Mouse (Mus musculus) stomach, postnatal 0 days (tissue): ENCODE data around the gene Hspb11. TPM values are rescaled to one million over a fixed set of nuclear protein-coding genes. Genes with fewer than 3 reads are reported as not detected.

Experiments used
- ATAC-seq: fragments of 200-750 bp; cut with Nextera tagmentation; 2 replicates; pipeline ENCODE4 v1.8.0; 2017; ENCODE audit not compliant: low FRiP score, low TSS enrichment
- DNase-seq: peaks from one replicate; pipeline ENCODE4 v3.0.0-alpha.2; 2016; ENCODE audit warnings: low spot score
- H3K27ac ChIP-seq: fragments of 300-500 bp; sonication (generic); replicated peaks from 2 replicates; pipeline ENCODE4 v1.5.1; 2014; ENCODE audit warnings: mild to moderate bottlenecking, control low read depth
- H3K27me3 ChIP-seq: fragments of 300-500 bp; sonication (generic); 2 replicates; pipeline ENCODE4 v1.6.1; 2014; ENCODE audit warnings: low read length; ENCODE audit not compliant: control insufficient read depth, insufficient read depth
- H3K36me3 ChIP-seq: fragments of 300-500 bp; sonication (generic); 2 replicates; pipeline ENCODE4 v1.6.1; 2014; ENCODE audit warnings: low read length, mixed read lengths; ENCODE audit not compliant: control insufficient read depth, insufficient read depth
- H3K4me1 ChIP-seq: fragments of 300-500 bp; sonication (generic); replicated peaks from 2 replicates; pipeline ENCODE4 v1.6.1; 2014; ENCODE audit warnings: antibody characterized with exemption; ENCODE audit not compliant: control insufficient read depth, insufficient read depth
- H3K4me2 ChIP-seq: fragments of 300-500 bp; sonication (generic); replicated peaks from 2 replicates; pipeline ENCODE4 v1.6.1; 2014; ENCODE audit warnings: low read depth, mild to moderate bottlenecking, control low read depth, moderate library complexity
- H3K4me3 ChIP-seq: fragments of 300-500 bp; sonication (generic); 2 replicates; pipeline ENCODE4 v1.5.1; 2014; ENCODE audit warnings: low read depth, low read length, control low read depth
- H3K9ac ChIP-seq: fragments of 300-500 bp; sonication (generic); 2 replicates; pipeline ENCODE4 v1.6.1; 2014; ENCODE audit warnings: mild to moderate bottlenecking, low read length, control low read depth, mixed read lengths
- H3K9me3 ChIP-seq: fragments of 300-500 bp; sonication (generic); 2 replicates; pipeline ENCODE4 v1.6.1; 2016; ENCODE audit warnings: low read length; ENCODE audit not compliant: control insufficient read depth
- CTCF ChIP-seq: IDR thresholded peaks from 2 replicates; pipeline ENCODE4 v1.5.1; 2016; ENCODE audit warnings: antibody characterized with exemption, low read depth, mild to moderate bottlenecking, moderate library complexity
- EP300 ChIP-seq: optimal IDR thresholded peaks from 2 replicates; pipeline ENCODE3; 2016; ENCODE audit warnings: antibody characterized with exemption
- WGBS: fragments of 180-500 bp; shearing (Covaris S2); extraction: QIAGEN DNeasy Blood & Tissue Kit; methylation state at CpG from one replicate; pipeline ENCODE4 v1.1.7; 2014; 5-methylcytosine and 5-hydroxymethylcytosine counted together
- polyA plus RNA-seq: library from polyadenylated mRNA; unstranded; fragments of >200 nt; fragmentation: Nextera tagmentation; extraction: Ambion mirVana; gene quantifications from 2 replicates; pipeline ENCODE4 v1.2.1, GENCODE M21; 2015

The Hspb11 gene
- polyA plus RNA-seq, 1 experiment from 2014 or later = 32.7 TPM

GRCm38 (mm10) chr4:107300371-107300770 lies 47.0 kb downstream of the Hspb11 start:
- Histone ChIP-seq H3K4me2 (no peak overlapping the region), H3K4me1 (no peaks in the 10 kb centered on the region), H3K27ac (0 out of 2 replicates have a peak overlapping the region, but pooled peaks have one; percentile 18), H3K9ac (no peak overlapping the region), H3K36me3 (no peaks in the 10 kb centered on the region), H3K4me3 (no peak overlapping the region), H3K9me3 (no peaks in the 10 kb centered on the region), H3K27me3 (no peaks in the 10 kb centered on the region)
- DNase-seq (no peak), ATAC-seq (no peak)
- 81% methylated on average over 4 of the region's 4 CpGs for WGBS
- TF ChIP-seq CTCF (no peak), EP300 (no peak)

- no peak for ATAC-seq
- no peak overlapping the region for H3K27ac ChIP-seq
- no peak for TF ChIP-seq CTCF
- TF ChIP-seq EP300 = no peak
Observed at GRCm38 (mm10) chr4:107300902-107301555, 47.6 kb downstream of the Hspb11 start.

GRCm38 (mm10) chr4:107302221-107302620 lies 48.8 kb downstream of the Hspb11 start:
- Histone ChIP-seq H3K4me1 (no peaks in the 10 kb centered on the region), H3K36me3 (no peaks in the 10 kb centered on the region), H3K9ac (no peak overlapping the region), H3K4me2 (no peak overlapping the region), H3K4me3 (no peak overlapping the region), H3K27ac (no peak overlapping the region), H3K9me3 (no peaks in the 10 kb centered on the region), H3K27me3 (no peaks in the 10 kb centered on the region)
- ATAC-seq (no peak), DNase-seq (no peak)
- WGBS = 80% methylated on average over 9 of the region's 9 CpGs
- TF ChIP-seq CTCF = no peak
- TF ChIP-seq EP300 = no peak

More at GRCm38 (mm10) chr4:107300902-107301555, 47.6 kb downstream of the Hspb11 start:
- no peak overlapping the region for H3K9ac ChIP-seq
- no peaks in the 10 kb centered on the region for H3K36me3 ChIP-seq
- DNase-seq = no peak
- H3K4me1 ChIP-seq = no peaks in the 10 kb centered on the region
- H3K9me3 ChIP-seq = no peaks in the 10 kb centered on the region
- 100% methylated on average over 1 of the region's 1 CpGs for WGBS
- no peak overlapping the region for H3K4me2 ChIP-seq
- no peaks in the 10 kb centered on the region for H3K27me3 ChIP-seq
- no peak overlapping the region for H3K4me3 ChIP-seq

GRCm38 (mm10) chr4:107302832-107303231 lies 49.4 kb downstream of the Hspb11 start:
- peak overlapping the region; percentile 30; the same call in 1 of the 2 replicates for H3K27ac ChIP-seq
- H3K9me3 ChIP-seq = no peaks in the 10 kb centered on the region
- WGBS = 55% methylated on average over 4 of the region's 4 CpGs
- peak; percentile 87 for ATAC-seq
- no peaks in the 10 kb centered on the region for H3K36me3 ChIP-seq
- H3K27me3 ChIP-seq = no peaks in the 10 kb centered on the region
- DNase-seq = peak; percentile 87
- no peak overlapping the region for H3K4me2 ChIP-seq
- no peak overlapping the region for H3K4me3 ChIP-seq
- H3K4me1 ChIP-seq = no peaks in the 10 kb centered on the region
- H3K9ac ChIP-seq = no peak overlapping the region
- no peak for TF ChIP-seq EP300
- no peak for TF ChIP-seq CTCF

GRCm38 (mm10) chr4:107303531-107303930 lies 50.1 kb downstream of the Hspb11 start:
- H3K36me3 ChIP-seq = no peaks in the 10 kb centered on the region
- 61% methylated on average over 3 of the region's 3 CpGs for WGBS
- no peaks in the 10 kb centered on the region for H3K27me3 ChIP-seq
- ATAC-seq = no peak
- H3K4me3 ChIP-seq = no peak overlapping the region
- DNase-seq = no peak
- 0 out of 2 replicates have a peak overlapping the region, but pooled peaks have one; percentile 30 for H3K27ac ChIP-seq
- H3K9me3 ChIP-seq = no peaks in the 10 kb centered on the region
- TF ChIP-seq EP300 (no peak), CTCF (no peak)
- H3K4me2 ChIP-seq = no peak overlapping the region
- no peak overlapping the region for H3K9ac ChIP-seq
- no peaks in the 10 kb centered on the region for H3K4me1 ChIP-seq

GRCm38 (mm10) chr4:107306966-107307365 lies 53.6 kb downstream of the Hspb11 start, which contains the start of gene Dio1:
Gene Dio1, minus strand, starts transcription at chr4:107307169.
- ATAC-seq (peak; percentile 25; the same call in 1 of the 2 replicates), DNase-seq (peak; percentile 31)
- no peak within 1 kb of the TSS for H3K27ac ChIP-seq
- no peaks in the 10 kb centered on the region for H3K27me3 ChIP-seq
- H3K36me3 ChIP-seq = no peaks in the 10 kb centered on the region
- TF ChIP-seq EP300 = no peak
- no peak within 1 kb of the TSS for H3K9ac ChIP-seq
- 21% methylated on average over 6 of the region's 6 CpGs for WGBS
- H3K4me2 ChIP-seq = no peak within 1 kb of the TSS
- H3K4me1 ChIP-seq = no peaks in the 10 kb centered on the region
- H3K9me3 ChIP-seq = no peaks in the 10 kb centered on the region
- H3K4me3 ChIP-seq = no peak within 1 kb of the TSS
